Mouse (Mus musculus): ENCODE data around the gene Hoxa4.

Hoxa4 gene

DNA sequence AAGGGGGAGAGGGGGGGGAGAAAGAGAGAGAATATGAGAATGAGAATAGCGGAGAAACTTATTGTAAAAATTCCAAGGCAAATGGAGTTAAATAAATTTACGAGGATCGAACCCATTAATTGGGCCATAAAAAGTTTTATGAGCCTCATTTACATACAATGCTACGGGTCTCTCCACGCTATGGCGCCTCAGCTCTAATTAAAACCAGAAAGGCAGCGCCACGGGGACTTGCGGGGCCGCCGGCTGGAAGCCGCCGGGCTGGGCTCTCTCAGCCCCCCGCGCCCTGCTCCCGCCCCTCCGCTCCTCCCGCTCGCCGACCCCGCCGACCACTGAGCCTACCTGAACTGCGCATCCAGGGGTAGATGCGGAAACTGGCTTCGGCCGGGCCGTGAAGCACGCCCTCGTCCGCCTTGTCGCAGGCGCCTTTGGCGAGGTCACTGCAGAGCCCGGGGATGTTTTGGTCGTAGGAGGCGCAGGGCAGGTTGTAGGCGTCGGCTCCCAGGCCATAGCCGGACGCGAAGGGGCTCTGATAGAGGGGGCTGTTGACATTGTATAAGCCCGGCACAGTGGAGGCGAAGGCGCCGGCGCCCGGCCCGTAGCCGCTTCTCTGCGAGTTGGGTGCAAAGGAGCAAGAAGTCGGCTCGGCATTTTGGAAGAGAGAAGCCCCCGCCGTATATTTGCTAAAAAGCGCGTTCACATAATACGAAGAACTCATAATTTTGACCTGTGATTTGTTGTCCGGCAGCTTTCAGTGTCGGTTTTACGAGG, 25.3 kb upstream of the Hoxa4 start:
- no peak for DNase-seq (ENCODE audit: low spot score)

DNA sequence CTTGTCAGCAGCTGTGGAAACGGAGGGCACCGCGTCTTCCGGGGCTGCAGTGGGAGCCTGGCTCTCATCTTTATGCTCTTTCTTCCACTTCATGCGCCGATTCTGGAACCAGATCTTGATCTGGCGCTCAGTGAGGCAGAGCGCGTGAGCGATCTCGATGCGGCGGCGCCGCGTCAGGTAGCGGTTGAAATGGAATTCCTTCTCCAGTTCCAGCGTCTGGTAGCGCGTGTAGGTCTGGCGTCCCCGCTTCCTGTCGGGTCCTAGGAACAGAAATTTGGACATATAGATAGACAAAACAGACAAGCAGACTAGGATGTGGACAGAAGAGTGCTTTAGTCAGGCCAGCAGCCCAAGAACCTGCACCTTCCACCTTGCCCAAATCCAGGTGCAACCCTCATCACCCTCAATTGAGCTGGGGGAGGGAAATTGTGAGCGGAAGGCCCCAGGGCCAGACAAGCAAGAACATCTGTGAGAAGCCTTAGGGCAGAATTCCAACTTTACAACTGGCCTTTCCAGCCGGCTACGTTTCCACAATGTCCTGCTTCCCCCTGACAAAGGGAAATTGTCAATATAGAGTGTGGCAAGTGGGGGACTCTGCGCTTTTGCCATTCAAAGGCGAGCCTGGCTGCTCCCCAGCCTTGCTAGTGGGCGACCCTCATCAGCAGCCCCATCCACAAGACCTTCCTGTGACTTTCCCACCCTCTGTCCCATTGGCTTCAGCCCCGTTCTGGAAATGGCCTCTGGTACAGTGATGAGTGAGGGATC, 24.4 kb upstream of the Hoxa4 start:
- DNase-seq (ENCODE audit: low spot score): no peak

DNA sequence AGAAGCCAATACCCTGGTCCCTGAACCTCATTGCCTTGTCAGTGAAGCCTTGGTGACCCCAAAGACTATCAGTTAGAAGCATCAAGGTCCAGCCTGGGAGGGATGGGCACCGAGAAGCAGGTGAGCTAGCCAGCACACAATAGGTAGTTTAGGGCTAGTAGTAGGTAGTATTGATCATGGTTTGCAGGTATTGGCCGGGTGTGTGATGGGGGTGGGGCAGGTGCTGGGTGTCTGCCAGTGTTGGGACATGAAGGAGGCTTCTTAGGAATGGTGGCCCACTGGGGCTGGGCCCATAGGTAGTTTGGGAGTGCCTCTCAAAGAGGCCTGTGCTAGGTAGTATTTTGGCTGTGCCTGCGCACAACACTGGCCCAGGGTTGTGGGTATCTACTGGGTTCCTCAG, 23.5 kb upstream of the Hoxa4 start:
- DNase-seq (ENCODE audit: low spot score): no peak

DNA sequence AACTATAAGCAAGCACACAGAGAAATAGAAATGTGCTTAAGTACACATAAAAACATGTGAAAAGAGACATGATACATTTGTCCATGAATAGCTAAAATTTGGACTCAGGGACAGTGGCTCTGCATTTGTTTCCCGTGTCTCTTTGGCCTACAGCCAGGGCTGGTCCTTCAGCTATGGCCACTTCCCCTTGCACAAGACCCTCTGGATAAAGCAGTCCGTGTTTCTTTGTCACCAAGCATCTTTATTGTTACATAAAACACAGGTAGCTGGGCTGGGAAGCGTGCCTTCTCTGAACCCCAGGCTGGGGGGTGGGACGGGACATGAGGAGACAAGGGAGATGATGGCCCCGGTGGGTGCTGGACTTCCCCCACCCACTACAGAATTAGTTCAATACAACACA, 22.7 kb upstream of the Hoxa4 start:
- DNase-seq (ENCODE audit: low spot score): no peak

DNA sequence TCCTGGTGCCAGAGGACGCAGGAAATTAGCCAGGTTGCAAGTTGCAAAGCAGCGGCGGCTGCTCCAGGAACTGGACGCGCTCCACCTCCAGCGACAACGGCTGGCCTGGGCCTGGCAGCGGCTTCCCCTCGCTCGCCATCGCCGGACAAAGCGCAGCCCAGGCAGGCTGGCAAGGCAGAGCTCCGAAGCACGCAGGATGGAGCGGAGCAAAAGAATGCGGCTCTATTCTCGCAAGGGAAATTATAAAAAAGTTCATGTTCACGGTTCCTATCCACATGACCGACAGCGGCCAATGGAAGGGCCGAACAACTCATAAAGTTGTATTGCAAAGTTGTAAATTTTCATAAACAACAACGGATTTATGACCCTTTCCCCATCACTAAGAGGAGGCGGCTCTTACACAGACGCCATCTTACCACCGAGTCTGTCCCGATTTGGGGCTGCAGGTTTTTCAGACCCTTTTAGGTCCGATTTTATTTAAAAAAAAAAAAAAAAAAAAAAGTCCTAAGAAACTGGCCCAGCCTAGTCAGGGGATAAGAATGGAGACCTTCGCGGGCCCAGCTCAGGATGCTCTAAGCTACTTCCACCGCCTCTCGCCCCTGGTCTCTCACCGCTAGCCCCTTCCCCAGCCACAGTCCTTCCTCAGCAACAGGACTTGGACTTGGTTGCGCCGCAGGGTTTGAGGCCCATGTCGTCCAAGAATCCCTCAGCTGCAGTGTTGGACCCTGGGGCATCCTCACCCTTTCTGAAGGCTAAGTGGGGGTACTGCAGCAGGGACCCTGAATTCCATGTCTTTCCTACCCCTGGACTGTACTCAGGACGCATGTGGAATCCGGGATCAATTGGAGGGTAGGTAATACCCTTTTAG, 21.8 kb upstream of the Hoxa4 start, which contains the start of the genes Hoxa3 and Gm28308:
Gene Hoxa3 (minus strand): TSS at position 218 of the 868 bp plus-strand sequence.
Gene Gm28308 (minus strand): TSS at position 221 of the 868 bp plus-strand sequence.
- DNase-seq (ENCODE audit: low spot score): no peak

DNA sequence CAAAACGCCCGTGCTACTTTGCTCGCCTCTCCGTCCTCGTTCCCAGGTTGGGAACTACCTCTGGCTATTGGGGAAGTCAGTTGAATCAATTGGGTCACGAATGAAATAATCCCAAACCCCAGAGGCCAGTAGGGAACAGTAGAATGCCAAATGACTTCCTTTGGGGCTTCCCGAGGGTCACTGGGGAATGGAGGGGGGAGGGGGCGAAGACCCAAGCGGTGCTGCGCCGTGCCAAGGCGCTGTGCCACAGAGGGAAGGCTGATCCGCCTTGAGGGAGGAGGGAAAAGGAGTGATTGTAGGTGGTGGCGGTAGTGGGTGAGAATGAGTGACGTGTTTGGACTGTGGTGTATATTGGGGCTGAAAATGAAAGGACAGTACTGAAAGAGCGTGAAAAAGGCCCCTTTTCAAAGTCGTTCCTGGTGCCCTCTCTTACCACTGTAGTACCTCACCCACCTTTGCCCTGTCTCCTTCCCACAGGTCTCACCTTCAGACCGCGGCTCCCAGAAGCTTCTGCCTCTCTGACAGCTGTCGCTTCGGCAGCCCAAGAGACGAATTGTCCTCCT, 21.1 kb upstream of the Hoxa4 start:
- no peak for DNase-seq (ENCODE audit: low spot score)

DNA sequence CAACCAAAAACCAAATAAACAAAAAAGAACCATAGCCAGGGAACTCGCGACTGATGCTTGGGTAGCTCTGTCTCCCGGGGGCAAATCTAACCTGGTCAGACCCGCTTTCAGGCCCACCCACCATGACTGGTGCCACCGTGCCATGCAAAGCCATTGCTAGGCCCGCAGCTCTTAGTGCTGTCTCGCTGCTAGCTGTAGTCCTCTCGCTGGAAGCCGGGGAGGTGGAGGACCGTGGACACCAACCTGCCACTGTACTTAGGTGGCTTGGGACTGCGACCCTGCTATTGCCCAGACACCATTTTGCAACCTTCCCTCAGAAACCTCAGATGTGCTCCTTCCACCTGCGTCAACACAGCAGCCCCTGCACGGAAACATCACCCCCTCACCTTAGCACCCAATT, 20.4 kb upstream of the Hoxa4 start:
- DNase-seq (ENCODE audit: low spot score): no peak

DNA sequence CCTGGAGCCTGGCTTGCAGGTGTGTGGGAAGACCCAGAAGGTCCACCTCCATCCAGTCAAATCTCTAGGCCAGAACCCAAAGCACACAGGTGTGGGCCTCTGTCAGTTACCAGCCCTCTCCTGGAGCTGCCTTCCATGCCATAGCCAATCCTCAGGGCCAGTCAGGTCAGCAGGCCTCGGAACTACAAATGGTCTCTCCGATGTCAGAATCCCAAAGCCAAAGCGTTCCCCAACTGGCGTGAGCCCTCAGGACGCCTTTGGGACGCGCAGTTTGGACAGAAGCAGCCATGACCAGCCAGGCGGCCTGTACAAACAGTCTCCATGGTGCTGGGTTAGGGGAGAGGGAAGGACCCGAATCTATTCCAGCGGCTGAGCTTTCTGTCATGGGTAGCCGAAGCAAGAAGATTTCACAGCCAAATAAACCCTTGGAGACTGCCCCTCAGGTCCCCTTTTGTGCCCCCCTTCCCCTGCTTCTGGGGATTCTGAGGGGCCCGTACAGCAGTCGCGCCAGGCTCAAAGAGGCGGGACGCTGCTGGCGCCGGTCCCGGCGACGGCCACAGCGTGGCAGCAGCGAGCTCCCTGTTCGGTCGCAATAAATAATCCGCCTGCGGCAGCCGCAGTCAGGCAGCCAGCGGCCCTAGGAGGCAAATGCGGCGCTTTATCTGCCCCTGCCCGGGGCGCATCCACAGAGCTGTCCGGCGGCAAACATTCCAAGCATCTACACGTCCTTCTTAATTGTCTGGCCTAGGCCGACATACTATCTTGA, 19.8 kb upstream of the Hoxa4 start:
- DNase-seq (ENCODE audit: low spot score): no peak

DNA sequence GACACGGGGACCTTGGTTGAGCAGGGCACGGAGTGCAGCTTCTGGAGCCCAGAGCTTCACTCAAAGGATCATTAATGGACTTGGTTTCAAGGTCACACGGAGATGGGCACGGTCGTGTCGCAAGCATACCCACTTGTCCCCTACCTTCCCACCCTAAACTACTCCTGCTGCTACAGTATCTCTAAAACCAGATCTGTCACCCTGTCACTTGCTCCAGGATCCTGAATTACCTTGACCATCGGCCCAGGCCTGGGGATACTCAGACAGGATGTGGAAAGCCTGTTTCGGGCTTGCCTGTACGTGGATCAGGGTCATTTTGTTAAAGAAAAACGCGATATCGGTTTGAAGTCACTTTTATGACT, 18.1 kb upstream of the Hoxa4 start:
- no peak for DNase-seq (ENCODE audit: low spot score)

DNA sequence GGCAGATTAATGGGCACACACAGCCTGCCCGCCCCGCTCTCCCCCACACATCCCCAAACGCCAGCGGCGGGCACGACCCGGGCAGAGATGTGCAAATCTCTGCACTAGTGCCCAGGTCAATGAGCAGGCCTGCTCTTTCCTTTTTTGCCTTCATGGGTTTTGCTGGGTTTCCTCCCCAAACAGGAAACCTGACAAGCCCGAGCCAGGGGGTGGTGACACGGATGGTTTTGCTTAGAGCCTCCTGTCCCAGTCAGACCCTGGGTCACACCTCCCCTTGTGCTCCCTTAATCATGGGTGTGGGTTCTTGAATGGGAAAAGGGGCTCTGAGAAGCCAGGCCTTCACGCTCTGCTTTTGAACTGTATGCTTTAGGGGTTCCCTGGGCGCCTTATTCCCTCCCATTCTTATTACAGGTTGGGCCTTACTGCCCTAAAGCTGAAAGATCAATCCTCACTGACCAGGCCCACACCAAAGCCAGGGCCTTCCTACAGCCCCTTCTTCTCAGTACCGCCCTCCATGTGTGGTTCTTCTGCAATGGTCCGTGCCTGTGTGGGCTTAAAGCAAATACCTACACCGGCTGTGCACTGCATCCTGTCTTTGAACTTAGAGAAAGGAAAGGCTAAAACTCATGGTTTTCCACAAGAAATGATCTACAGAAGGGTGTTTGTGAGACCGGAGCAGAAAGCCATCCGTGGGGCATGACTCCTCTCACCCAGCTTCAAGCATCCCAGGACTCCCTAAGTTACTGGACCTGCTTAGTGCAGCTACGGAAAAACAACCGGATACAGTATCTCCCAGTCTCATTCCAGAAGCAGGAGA, 17.5 kb upstream of the Hoxa4 start:
- DNase-seq (ENCODE audit: low spot score): no peak

DNA sequence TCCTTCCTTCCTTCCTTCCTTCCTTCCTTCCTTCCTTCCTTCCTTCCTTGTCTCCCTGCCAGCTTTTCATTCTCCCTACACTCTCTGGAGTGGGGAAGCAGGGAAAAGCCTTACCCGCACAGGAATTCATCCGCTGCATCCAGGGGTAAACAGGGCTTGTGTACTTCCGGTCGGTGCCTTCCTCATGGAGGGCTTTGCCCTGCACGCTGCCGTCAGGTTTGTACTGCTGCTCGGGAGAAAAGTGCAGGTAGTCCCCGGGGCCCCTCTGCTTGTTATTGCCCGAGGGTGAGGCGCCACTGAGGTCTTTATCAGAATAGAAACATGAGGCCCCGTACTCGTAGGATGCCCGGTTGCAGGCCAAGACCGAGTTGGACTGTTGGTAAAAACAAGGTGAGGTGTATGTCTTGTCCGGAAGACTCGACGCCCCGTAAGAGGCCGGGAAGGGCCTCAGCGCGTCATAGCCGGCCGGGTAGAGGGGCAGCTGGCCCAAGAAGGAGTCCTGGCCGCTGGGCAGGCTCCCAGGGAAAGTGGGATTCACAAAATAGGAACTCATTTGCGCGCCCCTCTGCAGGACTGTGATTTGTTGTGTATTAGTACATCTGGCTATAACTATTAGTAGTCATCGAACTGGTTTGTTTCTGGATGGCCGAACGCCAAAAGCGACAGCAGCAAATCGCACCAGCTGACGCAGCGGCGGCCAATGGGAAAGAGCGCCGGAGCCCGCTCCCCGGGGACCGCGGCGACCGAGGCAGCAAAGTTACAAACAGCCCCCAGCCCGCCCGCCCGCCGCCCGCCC, 16.7 kb upstream of the Hoxa4 start, which contains the start of gene Hoxa6:
Gene Hoxa6 (minus strand): TSS at position 651 of the 796 bp plus-strand sequence.
- no peak for DNase-seq (ENCODE audit: low spot score)

DNA sequence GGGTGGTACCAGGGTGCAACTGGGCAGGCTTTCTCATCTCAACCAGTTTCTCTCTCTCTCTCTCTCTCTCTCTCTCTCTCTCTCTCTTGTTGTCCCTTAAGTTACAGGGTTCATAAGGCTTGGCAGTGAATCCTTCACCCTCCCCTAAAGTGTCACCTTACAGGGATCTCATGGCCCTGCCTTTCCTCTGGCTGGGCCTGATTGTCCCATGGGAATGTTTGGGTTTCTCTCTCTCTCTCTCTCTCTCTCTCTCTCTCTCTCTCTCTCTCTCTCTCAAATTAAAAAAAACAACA, 16.1 kb upstream of the Hoxa4 start:
- no peak for DNase-seq (ENCODE audit: low spot score)

DNA sequence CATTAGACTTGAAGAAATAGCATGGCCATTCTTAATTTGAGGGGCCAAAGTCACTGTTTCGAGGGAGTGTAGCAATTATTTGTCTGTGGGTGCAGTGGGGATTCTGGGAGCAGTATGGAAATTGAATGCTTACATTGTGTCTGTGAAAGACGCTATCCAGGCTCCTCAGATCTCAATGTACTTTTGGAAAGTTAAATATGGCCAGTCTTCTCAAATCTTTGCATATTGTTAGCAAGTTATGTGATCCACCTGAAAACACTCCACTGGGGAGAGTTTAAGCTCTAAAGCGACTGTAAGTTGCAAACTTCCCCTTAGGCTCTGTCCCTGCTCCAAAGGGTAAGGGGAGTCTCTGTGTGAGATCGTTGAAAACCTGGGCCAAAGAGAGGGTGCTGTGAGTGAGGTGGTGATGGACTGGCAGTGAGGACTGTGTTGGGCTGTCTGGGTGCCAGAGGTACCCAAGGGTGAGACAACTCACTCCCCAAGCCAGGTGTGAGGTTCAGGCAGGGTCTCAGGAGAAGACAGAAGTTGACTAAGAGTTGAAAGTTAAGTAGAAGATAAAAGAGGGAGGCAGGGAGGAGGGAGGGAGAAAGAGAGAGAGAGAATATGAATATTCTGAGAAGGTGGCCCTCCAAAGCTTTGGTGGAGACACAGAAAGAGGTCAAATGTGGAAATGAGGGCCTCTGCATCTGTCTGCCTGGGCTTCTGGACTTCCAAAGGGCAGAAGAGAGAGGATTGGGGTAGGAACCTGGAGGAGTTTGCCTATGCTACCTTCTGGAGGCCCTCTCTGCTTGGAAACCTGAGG, 15.5 kb upstream of the Hoxa4 start:
- no peak for DNase-seq (ENCODE audit: low spot score)

DNA sequence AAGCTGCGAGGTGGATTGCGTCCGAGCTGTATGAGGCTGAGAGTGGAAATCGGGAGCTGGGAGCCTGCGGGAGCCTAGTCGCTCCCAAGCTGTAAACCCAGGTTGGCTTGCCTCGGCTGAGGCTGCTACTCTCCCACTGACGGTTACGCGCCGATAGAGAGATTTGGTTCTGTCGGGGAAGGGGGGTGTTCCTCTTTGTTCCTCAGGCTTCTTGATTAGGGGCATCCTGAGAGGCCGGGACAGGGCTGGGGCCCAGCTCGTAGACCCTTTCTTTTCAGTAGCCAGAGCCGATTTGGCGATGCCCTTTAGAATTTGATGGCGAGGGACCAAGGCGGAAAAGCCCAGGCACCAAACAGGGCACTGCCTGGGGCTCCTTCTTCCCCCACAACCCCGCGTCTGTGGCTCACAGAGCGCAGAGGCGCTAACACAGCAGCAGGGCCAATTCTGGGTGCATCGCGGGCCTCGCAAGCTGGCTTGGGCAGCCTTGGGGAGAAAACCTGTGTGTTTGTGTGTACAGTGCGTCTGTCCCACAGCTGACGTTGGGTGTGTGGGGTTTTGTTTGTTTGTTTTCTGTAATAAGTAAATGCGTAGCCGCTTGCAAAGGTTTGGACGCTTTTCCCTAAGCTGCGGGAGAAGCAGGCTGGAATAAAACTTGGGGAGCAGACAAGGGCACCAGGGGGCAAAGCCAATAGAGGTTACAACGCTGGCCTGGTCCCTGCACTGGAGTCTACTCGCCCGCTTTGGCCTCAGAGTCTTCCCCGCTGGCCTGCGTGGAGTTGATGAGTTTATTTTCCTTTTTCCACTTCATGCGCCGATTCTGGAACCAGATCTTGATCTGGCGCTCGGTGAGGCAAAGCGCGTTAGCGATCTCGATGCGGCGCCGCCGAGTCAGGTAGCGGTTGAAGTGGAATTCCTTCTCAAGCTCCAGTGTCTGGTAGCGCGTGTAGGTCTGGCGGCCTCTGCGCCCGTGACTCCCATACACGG, 14.4 kb upstream of the Hoxa4 start:
- DNase-seq (ENCODE audit: low spot score): no peak

DNA sequence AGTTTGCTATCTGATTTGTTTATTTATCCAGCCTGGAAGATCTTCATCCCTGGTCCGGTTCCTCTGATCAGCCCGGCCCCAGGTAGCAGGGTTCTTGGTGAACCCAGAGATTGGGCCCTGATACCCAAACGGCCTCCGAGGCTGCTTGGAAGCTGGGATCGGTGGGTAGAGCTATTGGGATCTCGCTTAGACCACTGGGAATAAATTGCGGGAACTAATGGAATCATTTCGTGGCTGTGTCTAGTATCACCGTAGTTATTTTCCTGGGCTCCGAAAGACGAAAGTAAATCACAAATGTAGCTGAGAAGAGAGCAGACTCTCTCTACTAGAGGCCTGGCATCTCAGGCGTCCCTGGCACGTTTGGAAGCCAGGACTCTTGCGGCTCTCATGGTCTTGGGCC, 13.7 kb upstream of the Hoxa4 start:
- DNase-seq (ENCODE audit: low spot score): no peak

DNA sequence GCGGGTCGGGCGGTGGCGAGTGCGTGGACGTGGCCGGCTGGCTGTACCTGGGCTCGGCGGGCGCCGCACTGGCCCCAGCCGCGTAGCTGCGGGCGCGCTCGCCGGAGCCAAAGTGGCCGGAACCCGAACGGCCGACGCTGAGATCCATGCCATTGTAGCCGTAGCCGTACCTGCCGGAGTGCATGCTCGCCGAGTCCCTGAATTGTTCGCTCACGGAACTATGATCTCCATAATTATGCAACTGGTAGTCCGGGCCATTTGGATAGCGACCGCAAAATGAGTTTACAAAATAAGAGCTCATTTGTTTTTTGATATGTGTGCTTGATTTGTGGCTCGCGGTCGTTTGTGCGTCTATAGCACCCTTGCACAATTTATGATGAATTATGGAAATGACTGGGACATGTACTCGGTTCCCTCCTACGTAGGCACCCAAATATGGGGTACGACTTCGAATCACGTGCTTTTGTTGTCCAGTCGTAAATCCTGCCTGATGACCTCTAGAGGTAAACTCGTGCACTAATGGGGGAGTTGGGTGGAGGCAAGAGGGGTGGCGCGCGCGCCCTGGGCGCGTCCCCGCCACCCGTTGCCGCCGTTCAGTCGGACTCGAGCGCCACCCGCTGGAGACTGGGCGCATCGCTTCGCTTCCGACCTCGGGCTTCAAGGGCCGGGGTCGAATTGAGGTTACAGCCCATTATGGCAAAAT, 12.6 kb upstream of the Hoxa4 start, which contains the start of gene Hoxa5:
Gene Hoxa5 (minus strand): TSS at position 538 of the 703 bp plus-strand sequence.
- DNase-seq (ENCODE audit: low spot score): no peak

Data from c-Kit-positive CD71-positive TER-119-positive erythroid progenitor cells, embryonic 14.5 days (primary cell).